Mouse (Mus musculus) erythroid progenitor cell, adult 5-6 weeks (primary cell): ENCODE measurements around the gene Bex6. TPM values are rescaled to one million over a fixed set of nuclear protein-coding genes. Genes with fewer than 3 reads are reported as not detected.
"Not testable (repeated sequence)": the region's sequence is repeated elsewhere in the genome, so short reads cannot be mapped to it uniquely, and the experiment has no call there.

Experiments
- ATAC-seq: replicated peaks from 2 replicates; pipeline ENCODE4 v1.8.0; 2016; ENCODE audit warnings: moderate number of reproducible peaks, mild to moderate bottlenecking, moderate TSS enrichment, inconsistent platforms; ENCODE audit not compliant: poor library complexity, low FRiP score, severe bottlenecking
- total RNA-seq, 2 experiments: library from RNA; stranded (forward) in 1 of 2; stranded (reverse) in 1 of 2; fragments of 150-400 nt in 1 of 2; fragments of 186-747, 209-891 nt in 1 of 2; gene quantifications; 2 replicates each; pipeline versions ENCODE4 v1.2.3 to v1.2.4; 2015 to 2017; ENCODE audit warnings: low replicate concordance in 2 of 2

Bex6 gene
- total RNA-seq, 2 experiments from 2014 or later: 7.1 TPM; not detected in 1

DNA sequence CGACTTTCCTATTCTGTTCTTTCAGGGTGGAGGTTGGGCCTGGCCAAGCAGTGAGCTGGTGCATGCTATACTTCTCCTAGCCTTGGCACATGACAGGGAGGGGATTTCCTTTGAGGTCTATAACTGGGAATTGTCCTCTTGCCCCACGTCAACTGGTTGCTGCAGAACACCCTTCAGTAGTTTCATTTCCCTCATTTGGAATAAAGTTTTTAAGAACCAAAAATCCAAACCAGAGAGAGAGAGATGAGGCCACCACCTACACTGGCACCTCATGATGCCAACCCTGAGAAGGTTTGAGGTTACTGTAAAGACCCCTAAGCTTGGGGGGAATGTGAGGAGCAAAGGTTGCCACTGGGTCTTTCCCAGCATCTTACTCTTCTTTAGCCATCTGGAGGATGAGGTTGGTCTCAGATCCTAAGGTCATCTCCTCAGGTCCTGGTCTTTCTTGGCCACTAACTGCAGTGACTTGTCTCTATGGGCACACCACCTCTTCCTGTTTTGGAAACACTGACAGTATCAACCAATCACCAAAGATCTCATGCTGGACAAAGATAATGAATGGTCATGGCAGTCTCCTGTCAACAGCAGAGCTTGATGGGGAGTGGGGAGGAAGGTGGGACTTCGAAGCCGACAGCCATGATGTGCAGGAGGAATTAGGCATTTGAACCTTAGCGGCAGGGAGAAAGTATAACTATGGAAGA lies 8.4 kb upstream of the Bex6 start:
- ATAC-seq: no peak

DNA sequence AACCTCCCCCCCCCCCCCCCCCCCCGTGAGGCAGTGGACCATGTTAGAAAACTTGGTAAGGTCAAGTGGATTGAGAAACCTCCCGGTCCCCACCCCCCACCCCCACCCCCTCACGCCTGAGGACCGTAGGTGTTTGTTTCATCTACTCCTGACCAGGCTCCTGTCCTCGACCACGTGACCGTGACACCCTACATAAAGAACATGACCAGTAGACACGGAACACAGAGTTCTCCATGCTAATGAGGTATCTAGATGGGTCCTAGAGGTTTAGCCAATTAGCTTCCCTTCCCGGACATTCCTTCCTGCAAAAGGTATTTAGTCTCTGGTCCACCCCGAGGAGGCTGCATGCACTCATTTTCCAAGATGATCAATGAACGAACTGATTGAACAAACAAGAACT lies 6.2 kb upstream of the Bex6 start:
- ATAC-seq: no peak

DNA sequence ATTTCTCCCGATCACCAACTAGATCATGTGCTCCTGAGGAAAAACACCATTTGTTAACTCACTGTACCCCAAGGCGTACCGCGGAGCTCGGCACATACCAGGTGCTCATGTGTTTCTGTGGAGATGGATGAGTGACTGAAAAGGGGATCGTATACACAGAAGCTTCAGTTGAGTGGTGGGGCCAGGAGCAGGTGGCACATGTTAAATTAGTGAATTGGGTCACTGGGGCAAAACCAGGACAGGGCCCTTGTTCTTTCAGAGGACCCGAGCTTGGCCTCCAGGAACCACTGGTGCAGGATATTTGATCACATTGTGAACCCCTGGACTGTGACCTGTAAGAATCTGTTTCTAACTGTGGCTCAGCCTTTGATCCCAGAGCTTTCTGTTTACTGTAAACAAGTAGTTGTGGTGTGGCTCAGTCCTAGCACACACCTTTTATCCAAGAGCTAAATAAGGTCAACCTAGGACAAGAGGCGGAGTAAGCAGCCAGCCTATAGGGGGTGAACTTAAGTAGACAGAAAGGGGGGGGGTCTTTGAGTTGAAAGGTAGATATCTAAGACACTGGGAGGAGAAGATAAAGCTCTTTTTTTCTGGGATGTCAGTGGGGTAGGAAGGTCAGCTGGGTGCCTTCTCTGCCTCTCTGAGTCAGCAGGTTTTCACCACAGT lies 5.2 kb upstream of the Bex6 start:
- no peak for ATAC-seq

DNA sequence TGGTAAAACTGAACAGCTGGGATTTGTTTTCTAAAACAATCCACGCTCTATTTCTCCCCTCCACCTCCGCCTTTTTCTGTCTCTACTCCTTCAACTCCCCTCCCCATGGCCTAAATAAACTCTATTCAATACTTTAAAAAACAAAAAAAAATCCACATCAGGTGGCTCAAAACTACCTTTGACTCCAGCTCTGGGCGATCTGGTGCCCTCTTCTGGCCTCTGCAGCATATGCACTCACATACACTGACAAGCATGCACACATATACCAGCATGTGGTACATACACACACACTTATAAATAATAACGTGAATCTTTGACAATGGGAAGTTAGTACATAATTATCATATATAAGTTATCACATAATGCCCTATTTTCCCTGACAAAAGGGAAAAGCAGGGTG lies 4.6 kb upstream of the Bex6 start:
- no peak for ATAC-seq

DNA sequence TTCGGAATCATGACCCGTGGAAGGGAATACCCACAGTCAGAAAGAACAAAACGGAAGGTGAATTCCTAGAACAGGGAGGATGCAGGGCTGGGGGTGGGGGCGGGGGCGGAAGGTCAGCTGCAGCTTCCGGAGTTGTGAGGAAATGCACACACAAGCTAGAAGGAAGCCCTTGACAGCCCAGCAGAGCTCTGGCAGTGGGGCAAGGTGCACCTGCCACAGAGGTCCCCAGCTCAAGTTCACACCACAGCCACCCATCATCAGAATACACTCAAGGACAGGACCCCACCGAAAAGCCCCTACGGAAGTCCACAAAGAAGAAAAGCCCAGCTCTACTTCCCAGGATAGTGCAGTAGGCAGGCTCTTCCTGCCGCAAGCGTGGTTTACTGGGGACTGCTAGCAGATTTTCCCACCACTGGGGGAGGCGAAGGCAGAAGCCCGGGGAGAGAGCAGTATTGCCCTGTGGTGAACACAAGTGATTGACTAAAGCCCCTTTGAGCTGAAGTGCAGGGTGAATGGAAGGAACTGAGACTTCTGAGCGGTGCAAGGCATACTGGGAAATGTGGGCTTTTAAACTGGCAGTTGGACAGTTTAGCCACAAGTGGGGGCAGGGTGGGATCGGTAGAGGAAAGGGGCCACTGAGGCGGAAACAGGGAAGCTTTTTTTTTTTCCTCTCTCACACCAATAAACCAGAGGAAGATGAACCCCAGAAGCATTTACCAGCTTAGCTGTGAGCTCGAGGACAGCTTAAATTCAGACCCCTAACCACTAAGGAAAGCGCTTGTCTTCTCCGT lies 2.5 kb upstream of the Bex6 start:
- peak; percentile 59 for ATAC-seq

DNA sequence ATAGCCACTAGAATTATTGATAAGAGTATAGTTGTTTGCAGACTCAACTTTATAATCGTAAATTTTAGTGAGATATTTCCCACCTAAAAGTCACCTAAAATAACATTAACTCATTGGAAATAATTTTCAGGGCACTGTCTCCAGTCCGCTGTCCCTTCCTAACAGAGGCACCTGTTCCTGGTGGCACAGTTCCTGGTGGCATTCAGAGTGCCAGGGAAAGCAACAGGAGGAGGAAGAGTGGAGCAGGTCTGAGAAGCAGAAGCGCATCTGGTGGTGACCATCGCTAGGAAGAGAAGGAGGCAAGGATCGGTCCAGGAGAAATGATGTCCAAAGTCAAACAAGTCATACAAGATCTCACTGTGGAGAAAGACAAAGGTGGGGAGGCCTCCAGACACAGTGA lies 6.4 kb downstream of the Bex6 start:
- no peak for ATAC-seq

DNA sequence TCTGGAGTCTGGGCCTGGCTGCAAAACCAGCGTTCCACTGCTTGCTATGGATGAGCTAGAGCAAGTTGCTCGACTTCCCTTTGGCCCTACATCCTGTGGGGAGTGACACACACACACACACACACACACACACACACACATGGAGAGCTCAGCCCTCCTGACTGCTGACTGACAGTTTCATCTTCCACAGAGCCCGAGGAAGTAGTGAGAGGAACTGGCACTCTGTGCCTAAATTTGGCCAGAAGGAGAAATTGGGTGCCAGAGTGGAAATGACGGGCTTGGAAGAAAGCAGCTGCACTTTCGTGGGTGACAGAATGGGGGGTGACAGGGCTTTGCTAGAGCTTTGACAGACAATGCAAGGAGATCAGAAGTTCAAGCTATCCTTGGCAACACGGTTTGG lies 9.5 kb downstream of the Bex6 start:
- ATAC-seq: no peak

DNA sequence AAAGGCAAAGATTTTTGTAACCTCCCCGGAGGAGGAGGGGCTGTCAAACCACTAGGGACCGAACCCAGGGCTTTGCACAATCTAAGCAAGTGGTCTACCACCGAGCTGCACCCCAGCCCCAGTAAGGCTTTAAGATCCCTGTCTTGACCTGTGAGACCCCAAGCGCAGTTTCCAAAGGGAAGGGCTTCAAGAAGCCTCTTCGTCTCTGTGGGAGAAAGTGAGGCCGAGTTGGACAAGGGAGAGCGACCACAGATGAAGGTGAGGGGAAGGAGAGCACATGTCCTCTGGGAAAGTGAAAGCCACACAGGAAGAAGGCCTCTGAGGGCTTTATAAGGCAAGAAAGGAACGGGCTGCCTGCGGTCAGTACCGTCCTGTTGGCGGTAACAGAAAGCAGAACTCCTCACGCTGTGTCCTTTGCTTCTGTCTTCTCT lies 10.4 kb downstream of the Bex6 start:
- no peak for ATAC-seq

DNA sequence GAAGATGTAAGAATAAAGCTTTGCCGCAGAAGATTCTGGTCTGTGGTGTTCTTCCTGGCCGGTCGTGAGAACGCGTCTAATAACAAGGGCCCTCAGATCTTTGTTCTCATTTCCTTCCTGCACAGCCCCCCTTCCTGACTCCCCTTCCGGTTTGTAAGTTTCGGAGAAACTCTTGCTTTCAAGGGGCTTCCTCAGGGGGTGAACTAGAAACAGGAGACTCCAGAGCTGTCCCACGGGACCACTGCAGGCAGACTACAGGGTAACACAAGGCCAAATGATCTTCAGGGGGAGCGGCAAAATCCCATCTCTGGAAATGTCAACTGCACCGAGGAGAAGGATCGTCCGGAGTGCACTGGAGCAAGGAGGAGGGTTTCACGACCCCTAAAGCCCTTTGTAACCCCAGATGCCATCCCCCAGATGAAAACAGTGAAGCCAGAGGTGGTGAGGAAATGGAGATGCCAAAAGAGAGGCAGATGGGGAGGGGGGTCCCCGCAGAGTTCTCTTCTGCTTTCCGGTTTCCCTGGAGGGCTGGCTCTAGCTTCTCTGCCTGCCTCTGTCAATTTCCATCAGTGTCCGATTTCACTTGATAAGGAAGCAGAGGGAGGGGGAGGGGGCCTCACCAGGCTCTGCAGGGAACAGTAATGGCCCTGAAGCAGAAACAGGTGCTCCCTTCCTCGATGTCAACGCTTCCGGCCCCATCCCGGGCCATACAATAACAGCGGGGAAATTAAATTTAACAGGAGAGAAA lies 20.8 kb downstream of the Bex6 start:
- ATAC-seq: peak; percentile 75

DNA sequence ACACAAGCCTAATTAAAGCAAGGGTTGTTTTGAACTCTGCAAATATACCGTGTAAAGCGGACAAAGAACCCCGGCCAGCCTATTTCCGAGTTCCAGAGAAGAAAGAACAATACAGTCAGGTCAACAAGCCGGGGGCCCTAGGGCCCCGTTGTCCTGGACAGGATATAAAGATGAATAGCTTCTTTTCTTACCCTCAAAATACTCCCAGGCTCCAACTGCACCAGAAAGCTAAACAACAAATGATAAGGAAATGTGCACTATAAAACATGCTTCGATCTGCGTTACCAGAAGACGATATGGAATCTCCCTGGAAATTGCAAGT lies 21.3 kb downstream of the Bex6 start:
- ATAC-seq: 0 out of 2 replicates have a peak, but pooled peaks have one; percentile 22

DNA sequence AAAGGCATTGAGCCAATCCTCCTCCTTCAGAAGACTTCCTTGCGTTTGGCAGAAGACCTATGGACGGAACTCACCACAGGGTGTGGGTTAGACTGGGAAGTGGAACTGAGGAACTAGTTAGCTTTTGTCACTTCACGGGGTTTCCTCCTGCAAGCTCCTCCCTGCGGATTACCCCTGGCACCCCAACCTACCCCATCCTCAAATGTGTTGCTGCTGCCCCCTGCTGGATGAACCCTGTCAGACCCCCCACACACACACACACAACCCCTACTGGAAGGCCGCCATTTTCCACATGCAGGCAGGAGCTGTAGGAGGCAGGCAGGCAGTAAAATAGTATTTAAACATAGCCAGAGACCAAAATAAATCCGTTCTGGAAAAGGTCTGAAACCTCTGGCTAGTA lies 23.1 kb downstream of the Bex6 start:
- ATAC-seq: peak; percentile 79

DNA sequence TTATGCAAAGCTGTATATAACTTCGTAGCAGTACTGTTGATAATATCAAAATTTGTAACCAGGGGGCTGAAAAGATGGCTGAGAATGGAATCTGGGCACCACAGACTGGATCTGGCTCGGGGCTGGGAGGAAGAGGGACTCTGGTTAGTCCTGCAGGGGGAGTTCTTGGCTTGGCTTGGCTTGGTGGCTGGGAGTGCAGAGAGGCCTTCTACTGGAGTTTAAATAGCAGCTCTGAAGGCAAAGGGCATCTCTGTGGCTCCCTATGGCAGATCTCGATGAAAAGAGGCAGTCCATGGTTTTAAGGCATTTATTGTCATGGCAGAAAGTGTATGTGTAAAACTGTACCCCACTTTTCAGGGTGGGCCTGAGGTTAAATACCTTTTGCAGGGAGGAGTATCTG lies 25.3 kb downstream of the Bex6 start:
- ATAC-seq: no peak

DNA sequence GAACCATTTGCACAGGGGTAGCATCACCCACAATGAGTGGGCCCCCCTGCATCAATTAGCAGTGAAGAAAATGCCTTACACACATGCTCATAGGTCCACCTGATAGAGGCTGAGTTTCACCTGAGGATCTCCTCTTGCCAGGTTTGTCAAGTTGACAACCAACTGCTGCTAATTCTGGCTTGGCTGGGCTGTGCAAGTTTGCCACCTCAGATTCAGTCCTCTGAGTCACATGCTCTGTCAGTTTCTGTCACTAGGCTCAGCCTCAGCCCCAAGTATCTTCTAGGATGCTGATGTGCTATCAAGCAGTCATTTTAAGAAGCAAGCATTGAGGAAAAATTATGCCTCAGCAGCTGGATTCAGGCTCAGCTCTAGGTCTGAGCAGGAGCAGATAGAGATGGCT lies 34.5 kb downstream of the Bex6 start:
- ATAC-seq: no peak

DNA sequence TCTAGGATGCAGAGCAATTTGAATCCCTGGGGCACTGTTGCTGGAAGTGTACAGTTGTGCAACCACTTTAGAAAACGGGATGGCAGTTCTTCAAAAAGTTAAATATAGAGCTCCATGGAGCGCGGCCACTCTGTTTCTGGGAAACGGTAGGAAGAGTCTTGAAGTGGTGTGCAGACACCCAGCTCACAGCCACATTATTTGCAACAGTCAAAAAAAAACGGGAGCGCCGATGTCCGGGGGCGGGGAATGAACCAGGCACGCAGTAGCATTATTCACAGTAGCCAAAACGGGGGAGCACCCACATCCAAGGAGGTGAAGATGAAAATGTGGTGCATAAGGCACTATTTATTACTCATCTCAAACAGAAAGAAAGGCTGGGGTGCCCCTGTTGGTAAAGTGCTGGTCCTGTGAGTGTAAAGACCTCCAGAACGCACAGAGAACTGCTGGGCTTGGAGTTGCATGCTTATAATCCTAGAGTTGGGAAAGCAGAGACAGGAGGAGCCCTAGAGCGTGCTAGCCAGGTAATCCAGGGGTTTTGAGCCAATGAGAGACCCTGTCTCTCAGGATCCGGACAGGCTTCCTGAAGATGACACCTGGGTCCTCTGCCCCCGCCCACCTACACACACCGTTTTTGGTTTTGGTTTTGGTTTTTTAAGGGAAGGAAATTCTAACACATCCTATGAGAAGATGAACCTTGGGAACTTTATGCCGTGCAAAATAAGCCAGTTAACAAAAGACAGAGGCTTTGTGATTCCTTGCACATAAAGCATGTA lies 35.4 kb downstream of the Bex6 start:
- no peak for ATAC-seq

DNA sequence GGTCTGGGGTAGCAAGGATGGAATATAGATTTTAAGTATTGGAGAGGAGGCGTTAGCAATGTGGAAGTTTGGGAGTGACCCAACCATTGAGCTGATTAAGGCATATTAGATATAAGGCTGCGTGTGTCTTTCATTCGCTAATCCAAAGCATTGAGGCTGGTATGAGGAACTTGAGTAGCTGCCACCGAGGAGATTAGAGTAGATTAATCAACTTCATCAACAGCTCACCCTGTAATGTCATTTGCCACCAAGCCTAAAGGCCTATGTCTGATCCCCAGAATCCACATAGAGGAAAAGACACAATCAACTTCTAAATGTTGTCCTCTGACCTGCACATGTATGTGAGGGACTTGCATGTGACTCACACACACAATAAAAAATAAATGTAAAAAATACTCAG lies 42.2 kb downstream of the Bex6 start:
- no peak for ATAC-seq

DNA sequence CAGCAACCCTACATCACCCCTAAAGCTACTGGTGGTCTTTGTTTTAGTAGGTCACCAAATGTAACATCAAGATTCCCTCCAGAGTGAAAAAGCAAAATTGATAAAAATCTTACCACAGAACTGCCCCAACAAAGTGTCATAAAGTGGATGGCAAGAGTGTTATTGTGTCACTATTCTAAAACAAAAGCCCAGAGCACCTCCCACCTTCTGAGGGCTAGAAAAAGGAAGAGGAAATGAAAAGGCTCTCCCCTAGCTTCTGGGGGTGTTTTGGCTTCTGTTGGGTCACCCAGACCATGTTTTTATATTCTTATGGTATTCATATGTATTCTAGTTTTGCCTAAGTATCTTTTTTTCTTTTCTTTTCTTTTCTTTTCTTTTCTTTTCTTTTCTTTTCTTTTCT lies 42.8 kb downstream of the Bex6 start:
- ATAC-seq: no peak

DNA sequence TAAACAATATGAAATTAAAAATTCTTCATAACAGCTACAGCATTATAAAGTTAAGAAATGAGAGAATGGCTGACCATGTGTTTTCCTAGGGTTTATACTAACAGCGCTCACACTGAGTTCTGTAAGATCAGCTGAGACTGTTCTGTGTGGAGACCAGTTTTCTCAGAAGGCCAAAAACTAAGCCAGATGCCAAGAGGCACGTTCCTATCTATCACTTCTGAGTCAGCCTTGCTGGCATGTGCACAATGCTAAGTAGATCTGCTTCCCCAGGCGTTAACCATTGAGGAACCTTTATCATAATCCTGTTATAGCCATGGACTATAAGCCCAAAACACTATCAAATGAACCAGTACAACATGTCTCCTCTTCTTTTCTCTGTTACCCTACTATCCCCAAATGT lies 52.4 kb downstream of the Bex6 start:
- ATAC-seq: not testable (repeated sequence)
